Mouse (Mus musculus): ENCODE data around the gene Lyrm7. TPM values are rescaled to one million over a fixed set of nuclear protein-coding genes. Genes with fewer than 3 reads are reported as not detected.

Gene Lyrm7
- polyA plus RNA-seq, 1 experiment from 2014 or later = 9.4 TPM

GRCm38 (mm10) chr11:54878893-54879292 is 18.2 kb upstream of the Lyrm7 start:
- Histone ChIP-seq H3K9me3 (no peaks in the 10 kb centered on the region), H3K4me2 (replicated peaks) (no peak overlapping the region), H3K36me3 (peaks cover 3% of the 10 kb centered on the region), H3K4me3 (replicated peaks) (no peak overlapping the region), H3K9ac (no peak overlapping the region), H3K4me1 (replicated peaks) (0 out of 2 replicates have a peak, but pooled peaks cover 14% of the 10 kb centered on the region), H3K27me3 (replicated peaks) (no peaks in the 10 kb centered on the region), H3K27ac (no peak overlapping the region)
- 79% methylated on average over 6 of the region's 6 CpGs for WGBS
- no peak for ATAC-seq

- Histone ChIP-seq H3K4me1 (replicated peaks) (0 out of 2 replicates have a peak, but pooled peaks cover 5% of the 10 kb centered on the region), H3K27me3 (replicated peaks) (no peaks in the 10 kb centered on the region), H3K9me3 (no peaks in the 10 kb centered on the region), H3K9ac (no peak overlapping the region), H3K4me2 (replicated peaks) (no peak overlapping the region), H3K36me3 (peaks cover 18% of the 10 kb centered on the region), H3K27ac (no peak overlapping the region), H3K4me3 (replicated peaks) (no peak overlapping the region)
- 89% methylated on average over 5 of the region's 5 CpGs for WGBS
- no peak for ATAC-seq
Measured at GRCm38 (mm10) chr11:54876031-54876430, 15.3 kb upstream of the Lyrm7 start.

GRCm38 (mm10) chr11:54871831-54872537 is 11.3 kb upstream of the Lyrm7 start:
- H3K9me3 ChIP-seq = no peaks in the 10 kb centered on the region
- peaks cover 5% of the 10 kb centered on the region for H3K4me1 ChIP-seq (replicated peaks)
- H3K27me3 ChIP-seq (replicated peaks) = no peaks in the 10 kb centered on the region
- peaks cover 19% of the 10 kb centered on the region for H3K36me3 ChIP-seq
- ATAC-seq = no peak
- no peak overlapping the region for H3K4me3 ChIP-seq (replicated peaks)
- 69% methylated on average over 7 of the region's 7 CpGs for WGBS
- H3K9ac ChIP-seq = no peak overlapping the region
- H3K27ac ChIP-seq = no peak overlapping the region
- no peak overlapping the region for H3K4me2 ChIP-seq (replicated peaks)

- H3K4me1 ChIP-seq (replicated peaks) = peaks cover 8% of the 10 kb centered on the region
- no peak for ATAC-seq
- H3K9me3 ChIP-seq = no peaks in the 10 kb centered on the region
- H3K27me3 ChIP-seq (replicated peaks) = no peaks in the 10 kb centered on the region
- H3K36me3 ChIP-seq = peaks cover 19% of the 10 kb centered on the region
- no peak overlapping the region for H3K4me3 ChIP-seq (replicated peaks)
- no peak overlapping the region for H3K4me2 ChIP-seq (replicated peaks)
- no peak overlapping the region for H3K9ac ChIP-seq
- H3K27ac ChIP-seq = no peak overlapping the region
- 81% methylated on average over 3 of the region's 3 CpGs for WGBS
Measured at GRCm38 (mm10) chr11:54869318-54869717, 8.6 kb upstream of the Lyrm7 start.

GRCm38 (mm10) chr11:54868445-54868844 is 7.7 kb upstream of the Lyrm7 start:
- no peak overlapping the region; the same call in 1 of the 2 replicates for H3K4me2 ChIP-seq (replicated peaks)

GRCm38 (mm10) chr11:54867903-54868434 is 7.3 kb upstream of the Lyrm7 start:
- ATAC-seq = no peak
- H3K27ac ChIP-seq = no peak overlapping the region
- no peaks in the 10 kb centered on the region for H3K9me3 ChIP-seq
- peaks cover 8% of the 10 kb centered on the region for H3K4me1 ChIP-seq (replicated peaks)
- peak overlapping the region; percentile 62 for H3K4me2 ChIP-seq (replicated peaks)
- H3K36me3 ChIP-seq = peaks cover 11% of the 10 kb centered on the region
- H3K27me3 ChIP-seq (replicated peaks) = no peaks in the 10 kb centered on the region
- no peak overlapping the region for H3K9ac ChIP-seq
- peak overlapping the region; percentile 69 for H3K4me3 ChIP-seq (replicated peaks)
- WGBS = 75% methylated on average over 3 of the region's 3 CpGs

More at GRCm38 (mm10) chr11:54868445-54868844, 7.7 kb upstream of the Lyrm7 start:
- Histone ChIP-seq H3K27ac (no peak overlapping the region), H3K9ac (no peak overlapping the region), H3K4me1 (replicated peaks) (peaks cover 8% of the 10 kb centered on the region), H3K36me3 (peaks cover 13% of the 10 kb centered on the region), H3K27me3 (replicated peaks) (no peaks in the 10 kb centered on the region), H3K4me3 (replicated peaks) (no peak overlapping the region), H3K9me3 (no peaks in the 10 kb centered on the region)
- 46% methylated on average over 2 of the region's 2 CpGs for WGBS
- no peak for ATAC-seq

GRCm38 (mm10) chr11:54867049-54867385 is 6.3 kb upstream of the Lyrm7 start:
- Histone ChIP-seq H3K4me1 (replicated peaks) (peaks cover 8% of the 10 kb centered on the region), H3K9ac (peak overlapping the region; percentile 83), H3K9me3 (no peaks in the 10 kb centered on the region), H3K36me3 (peaks cover 11% of the 10 kb centered on the region), H3K27ac (peak overlapping the region; percentile 88), H3K4me2 (replicated peaks) (peak overlapping the region; percentile 62), H3K4me3 (replicated peaks) (peak overlapping the region; percentile 69), H3K27me3 (replicated peaks) (no peaks in the 10 kb centered on the region)
- peak; percentile 81 for ATAC-seq
- 2% methylated on average over 5 of the region's 5 CpGs for WGBS

- no peaks in the 10 kb centered on the region for H3K27me3 ChIP-seq (replicated peaks)
- H3K9me3 ChIP-seq = no peaks in the 10 kb centered on the region
- H3K9ac ChIP-seq = peak within 1 kb of the TSS; percentile 83
- peak; percentile 85 for ATAC-seq
- H3K4me1 ChIP-seq (replicated peaks) = peaks cover 8% of the 10 kb centered on the region
- peak within 1 kb of the TSS; percentile 88 for H3K27ac ChIP-seq
- peak within 1 kb of the TSS; percentile 62 for H3K4me2 ChIP-seq (replicated peaks)
- peaks cover 5% of the 10 kb centered on the region for H3K36me3 ChIP-seq
- under 1% methylated on average over 106 of the region's 107 CpGs for WGBS
- H3K4me3 ChIP-seq (replicated peaks) = peak within 1 kb of the TSS; percentile 69
Measured at GRCm38 (mm10) chr11:54866119-54867048, 5.7 kb upstream of the Lyrm7 start, which contains the start of gene Hint1. Hint1 (plus strand) TSS chr11:54866383.

GRCm38 (mm10) chr11:54865330-54866085 is 4.8 kb upstream of the Lyrm7 start:
- no peaks in the 10 kb centered on the region for H3K9me3 ChIP-seq
- no peaks in the 10 kb centered on the region; the same call in 1 of the 2 replicates for H3K36me3 ChIP-seq
- H3K4me2 ChIP-seq (replicated peaks) = peak overlapping the region; percentile 62
- H3K4me1 ChIP-seq (replicated peaks) = peaks cover 8% of the 10 kb centered on the region
- peak overlapping the region; percentile 83; the same call in 1 of the 2 replicates for H3K9ac ChIP-seq
- peak overlapping the region; percentile 69 for H3K4me3 ChIP-seq (replicated peaks)
- no peaks in the 10 kb centered on the region for H3K27me3 ChIP-seq (replicated peaks)
- H3K27ac ChIP-seq = peak overlapping the region; percentile 75
- 68% methylated on average over 6 of the region's 6 CpGs for WGBS
- ATAC-seq = no peak

- H3K27ac ChIP-seq = no peak overlapping the region
- H3K4me2 ChIP-seq (replicated peaks) = no peak overlapping the region
- 0 out of 2 replicates have a peak overlapping the region, but pooled peaks have one; percentile 12 for H3K9ac ChIP-seq
- no peak for ATAC-seq
- no peaks in the 10 kb centered on the region for H3K36me3 ChIP-seq
- H3K4me3 ChIP-seq (replicated peaks) = no peak overlapping the region
- 43% methylated on average over 10 of the region's 10 CpGs for WGBS
- H3K4me1 ChIP-seq (replicated peaks) = peaks cover 6% of the 10 kb centered on the region
- H3K27me3 ChIP-seq (replicated peaks) = no peaks in the 10 kb centered on the region
- no peaks in the 10 kb centered on the region for H3K9me3 ChIP-seq
Measured at GRCm38 (mm10) chr11:54862621-54863520, 2.2 kb upstream of the Lyrm7 start.

Measured in intestine, embryonic 15.5 days (tissue).